Mouse (Mus musculus) c-Kit-positive CD71-negative TER-119-negative erythroid progenitor cells, embryonic 14.5 days (primary cell): ENCODE measurements around the gene Gm28308.

Experiments used
- DNase-seq: peaks from one replicate; pipeline ENCODE4 v3.0.0-alpha.2; 2013; ENCODE audit warnings: low read depth

Gene Gm28308

DNA sequence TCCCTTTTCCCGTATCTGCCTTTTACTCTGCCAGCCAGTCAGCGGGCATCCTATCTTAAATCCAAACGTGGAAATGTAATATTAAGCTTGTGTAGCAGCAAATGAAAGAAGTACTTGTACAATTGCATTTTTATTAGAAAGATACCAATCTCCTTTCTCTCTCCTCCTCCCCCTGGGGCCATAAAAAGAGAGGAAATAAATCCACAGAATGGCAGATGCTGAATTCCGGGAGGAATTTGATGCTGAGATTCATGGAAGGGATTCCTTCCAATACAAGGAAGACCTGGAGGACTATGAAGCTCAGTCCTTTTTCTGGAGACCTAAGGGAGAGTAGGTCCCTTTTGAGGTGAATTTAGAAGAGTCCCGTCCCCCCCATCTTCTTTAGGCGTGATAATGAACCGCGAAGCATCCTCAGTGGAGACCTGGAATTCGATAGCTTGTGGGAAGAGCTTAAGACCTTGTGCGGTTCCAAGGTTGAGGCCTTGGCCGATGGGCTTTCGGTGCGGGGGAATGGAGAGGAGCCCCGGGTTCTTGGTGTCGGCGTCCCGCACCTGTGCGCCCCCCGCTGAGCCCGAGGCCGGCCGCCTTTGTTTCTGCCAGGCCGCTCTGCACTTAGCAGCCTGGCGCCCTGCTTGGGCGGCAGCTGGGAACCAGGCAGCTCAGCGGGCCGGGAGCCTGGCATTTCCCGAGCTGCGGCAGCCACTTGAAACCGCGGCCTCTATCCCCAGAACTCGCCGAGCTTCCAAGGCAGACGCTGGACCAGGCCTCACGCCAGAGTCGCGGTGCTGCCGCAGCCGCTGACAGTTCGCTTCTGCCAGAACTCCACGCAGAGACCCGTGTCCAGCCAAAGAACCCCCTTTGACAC is 44.7 kb downstream of the Gm28308 start:
- DNase-seq = no peak

- DNase-seq = no peak
These were observed 45.4 kb downstream of the Gm28308 start for GRCm38 (mm10) chr6:52167736-52168161.

GRCm38 (mm10) chr6:52167176-52167575 is 46.0 kb downstream of the Gm28308 start:
- DNase-seq = no peak

DNA sequence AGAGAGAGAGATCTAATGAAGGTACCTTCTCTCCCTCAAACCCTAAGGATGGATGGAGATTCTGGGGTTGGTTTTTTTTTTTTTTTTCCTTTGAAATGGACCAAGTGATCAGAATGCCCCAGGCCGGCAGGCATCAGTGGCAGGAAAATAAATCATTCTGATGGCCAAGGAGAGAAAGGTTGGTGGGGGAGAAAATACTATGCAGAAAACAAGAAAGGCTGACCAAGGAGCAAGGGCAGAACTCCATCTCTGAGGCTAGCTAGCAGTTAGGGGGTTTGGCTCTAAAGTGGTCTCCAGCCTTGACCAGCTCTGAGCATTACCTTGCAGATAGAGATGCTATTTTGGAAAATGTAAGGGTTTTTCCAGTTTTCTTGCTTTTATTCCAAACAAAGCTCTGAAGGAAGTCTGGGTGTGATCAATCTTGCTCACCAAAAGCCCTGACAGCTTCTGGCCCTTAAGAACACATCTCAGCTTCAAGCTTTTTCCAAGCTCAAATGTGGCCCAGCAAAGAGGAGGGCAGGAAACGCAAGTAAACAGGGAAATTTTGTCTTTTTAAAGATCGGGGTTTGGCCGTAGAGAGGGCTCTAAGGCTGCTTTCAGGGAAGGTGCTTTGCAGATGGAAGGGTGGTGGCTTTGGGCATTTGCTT is 46.6 kb downstream of the Gm28308 start:
- DNase-seq = no peak

- no peak for DNase-seq
These were observed 47.4 kb downstream of the Gm28308 start for GRCm38 (mm10) chr6:52165441-52166370.

GRCm38 (mm10) chr6:52164626-52165440 is 48.3 kb downstream of the Gm28308 start, which contains the start of gene Hoxa2:
Gene Hoxa2, minus strand, starts transcription at chr6:52164831.
- DNase-seq = no peak

DNA sequence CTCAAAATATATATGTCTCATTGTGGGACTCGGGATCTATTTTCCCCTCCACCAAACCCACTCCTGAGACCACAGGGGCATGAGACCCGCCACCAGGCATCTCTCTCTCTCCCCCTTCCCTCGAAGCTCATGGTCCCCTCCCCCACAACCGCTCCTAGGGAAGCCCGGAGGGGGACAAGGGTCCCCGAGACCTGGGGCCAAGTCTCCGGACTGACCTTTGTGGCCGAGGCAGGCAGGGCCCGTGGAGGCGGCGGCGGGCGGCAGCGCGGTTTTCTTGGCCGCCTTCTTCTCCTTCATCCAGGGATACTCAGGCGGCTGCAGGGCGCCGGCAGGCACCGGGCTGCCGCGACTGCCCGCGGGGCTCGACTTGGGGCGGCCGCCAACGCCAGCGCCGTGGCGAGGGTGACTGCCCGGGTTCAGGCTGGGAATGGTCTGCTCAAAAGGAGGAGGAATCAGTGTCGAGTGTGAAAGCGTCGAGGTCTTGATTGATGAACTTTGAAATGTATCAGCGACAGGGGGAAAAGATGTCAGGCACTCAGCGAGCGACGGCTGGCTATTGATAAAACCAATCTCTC is 49.0 kb downstream of the Gm28308 start:
- no peak for DNase-seq

DNA sequence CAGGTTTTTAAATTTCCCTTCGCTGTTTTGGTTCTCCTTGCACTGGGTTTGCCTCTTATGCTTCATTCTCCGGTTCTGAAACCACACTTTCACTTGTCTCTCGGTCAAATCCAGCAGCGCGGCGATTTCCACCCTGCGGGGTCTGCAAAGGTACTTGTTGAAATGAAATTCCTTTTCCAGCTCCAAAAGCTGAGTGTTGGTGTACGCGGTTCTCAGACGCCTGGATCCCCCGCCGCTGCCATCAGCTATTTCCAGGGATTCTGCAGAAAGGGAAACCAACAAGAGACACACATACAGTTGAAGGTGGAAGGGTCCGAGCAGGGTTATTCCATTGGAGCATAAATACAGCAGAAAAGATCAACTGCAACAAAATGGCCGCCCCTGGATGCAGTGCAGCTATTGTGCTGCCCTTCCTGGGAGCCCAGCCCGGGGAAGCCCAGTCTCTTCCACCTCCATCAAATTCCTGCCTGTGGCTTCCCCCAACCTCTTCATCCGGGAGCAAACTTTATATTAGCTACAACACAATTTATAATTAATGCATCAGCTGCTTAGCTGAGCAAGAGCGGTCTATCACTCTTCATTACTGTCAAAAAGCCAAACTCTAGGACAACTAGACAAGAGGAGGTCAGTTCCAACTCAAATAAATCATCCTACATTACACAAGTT is 49.6 kb downstream of the Gm28308 start:
- no peak for DNase-seq

DNA sequence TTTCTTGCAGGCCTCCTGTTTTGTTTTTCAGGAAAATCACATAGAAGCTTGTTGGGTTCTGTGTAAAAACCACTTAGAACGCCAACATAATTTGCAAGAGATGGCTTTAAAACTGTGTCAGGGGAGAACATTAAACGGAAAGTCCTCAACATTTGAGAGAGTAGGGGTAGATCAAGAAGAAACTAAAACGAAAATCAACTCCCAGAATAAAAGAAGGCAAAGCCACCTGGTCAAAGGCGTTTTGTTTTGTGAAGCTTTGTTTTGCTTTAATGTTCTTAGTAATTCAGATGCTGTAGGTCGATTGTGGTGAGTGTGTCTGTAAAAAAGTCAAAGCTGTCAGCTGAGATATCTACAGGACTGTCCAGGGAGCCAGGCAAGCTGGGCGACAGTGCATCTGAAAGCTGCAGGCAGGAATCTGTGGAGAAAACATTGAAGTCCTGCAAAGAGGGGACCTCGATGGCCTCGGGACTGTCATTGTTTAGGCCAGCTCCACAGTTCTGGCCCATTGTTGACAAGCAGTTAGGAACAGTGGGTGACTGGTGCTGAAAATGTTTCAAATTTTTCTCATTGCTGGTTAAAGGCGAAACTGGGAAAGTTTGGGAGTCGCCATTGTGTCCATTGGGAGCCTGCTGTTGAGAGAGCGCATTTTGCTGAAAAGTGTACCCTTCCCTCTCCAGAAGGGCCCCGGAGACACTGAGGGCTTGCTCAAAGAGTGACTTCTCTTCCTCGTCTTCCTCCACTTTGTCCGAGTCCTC is 50.4 kb downstream of the Gm28308 start:
- DNase-seq = no peak

- DNase-seq = no peak
These were observed 51.1 kb downstream of the Gm28308 start for GRCm38 (mm10) chr6:52162093-52162380.

GRCm38 (mm10) chr6:52161336-52162092 is 51.6 kb downstream of the Gm28308 start:
- no peak for DNase-seq

DNA sequence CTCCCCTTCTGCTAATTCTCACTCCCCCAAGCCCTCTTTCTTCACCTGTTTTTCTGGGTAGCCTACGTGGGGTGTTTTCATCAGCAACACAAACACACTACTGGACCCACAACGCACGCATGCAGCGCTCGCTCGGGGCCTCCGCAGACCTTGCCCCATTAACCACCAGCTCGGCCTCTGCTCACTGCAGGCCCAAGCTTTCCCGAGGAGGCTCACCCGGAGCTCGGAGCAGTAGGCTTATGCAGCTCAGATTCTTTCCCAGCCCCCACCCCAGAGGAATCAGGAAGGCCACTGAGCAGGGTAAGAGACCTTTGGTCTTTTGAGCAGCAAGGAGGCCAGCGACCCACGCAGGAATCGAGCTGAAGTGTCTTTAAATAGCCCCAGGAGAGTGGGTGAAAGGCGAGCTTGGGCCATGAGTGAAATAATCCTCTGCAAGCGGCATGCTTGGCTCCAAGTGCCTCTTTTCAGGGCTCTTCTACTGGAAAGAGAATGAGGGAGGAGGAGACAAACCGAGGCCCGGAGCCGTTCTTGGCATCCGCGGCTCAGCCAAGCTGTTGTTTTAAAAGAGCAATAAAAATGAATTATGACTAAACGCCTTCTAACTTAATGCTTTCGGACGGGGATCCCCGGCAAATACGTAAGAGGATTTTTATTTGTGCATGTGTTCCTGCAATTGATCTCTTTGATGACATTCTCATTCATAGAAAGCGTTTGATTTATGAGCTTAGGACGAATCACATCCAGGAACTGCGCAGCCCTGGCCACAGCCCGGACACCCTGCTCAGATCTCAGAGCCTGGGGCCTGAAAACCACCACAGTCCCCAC is 52.4 kb downstream of the Gm28308 start:
- no peak for DNase-seq

DNA sequence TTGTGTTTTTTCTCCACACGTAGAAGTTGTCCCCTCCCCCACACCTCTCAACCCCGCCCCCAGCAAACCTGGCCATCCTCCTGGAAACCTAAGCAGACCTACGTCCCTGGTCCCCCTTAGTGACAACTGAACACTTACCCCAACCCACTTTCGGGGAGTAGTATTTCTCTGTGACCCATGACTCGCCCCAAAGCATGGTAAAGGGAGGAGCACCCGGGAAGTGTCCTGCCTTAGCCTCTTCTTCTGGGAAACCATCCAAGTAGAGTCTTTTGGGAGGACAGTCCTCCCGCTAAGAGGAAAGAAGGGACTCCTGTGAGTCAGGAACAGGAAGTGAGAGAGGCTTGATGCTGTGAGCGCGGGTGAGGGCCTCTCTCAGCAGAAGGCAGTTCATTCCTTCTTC is 53.2 kb downstream of the Gm28308 start:
- DNase-seq = no peak

- no peak for DNase-seq
These were observed 53.9 kb downstream of the Gm28308 start for GRCm38 (mm10) chr6:52159164-52159761.

- DNase-seq = peak; percentile 58
These were observed 54.7 kb downstream of the Gm28308 start, which contains the start of gene Hoxa1 for GRCm38 (mm10) chr6:52158276-52159051. Gene Hoxa1, minus strand, starts transcription at chr6:52158317.

DNA sequence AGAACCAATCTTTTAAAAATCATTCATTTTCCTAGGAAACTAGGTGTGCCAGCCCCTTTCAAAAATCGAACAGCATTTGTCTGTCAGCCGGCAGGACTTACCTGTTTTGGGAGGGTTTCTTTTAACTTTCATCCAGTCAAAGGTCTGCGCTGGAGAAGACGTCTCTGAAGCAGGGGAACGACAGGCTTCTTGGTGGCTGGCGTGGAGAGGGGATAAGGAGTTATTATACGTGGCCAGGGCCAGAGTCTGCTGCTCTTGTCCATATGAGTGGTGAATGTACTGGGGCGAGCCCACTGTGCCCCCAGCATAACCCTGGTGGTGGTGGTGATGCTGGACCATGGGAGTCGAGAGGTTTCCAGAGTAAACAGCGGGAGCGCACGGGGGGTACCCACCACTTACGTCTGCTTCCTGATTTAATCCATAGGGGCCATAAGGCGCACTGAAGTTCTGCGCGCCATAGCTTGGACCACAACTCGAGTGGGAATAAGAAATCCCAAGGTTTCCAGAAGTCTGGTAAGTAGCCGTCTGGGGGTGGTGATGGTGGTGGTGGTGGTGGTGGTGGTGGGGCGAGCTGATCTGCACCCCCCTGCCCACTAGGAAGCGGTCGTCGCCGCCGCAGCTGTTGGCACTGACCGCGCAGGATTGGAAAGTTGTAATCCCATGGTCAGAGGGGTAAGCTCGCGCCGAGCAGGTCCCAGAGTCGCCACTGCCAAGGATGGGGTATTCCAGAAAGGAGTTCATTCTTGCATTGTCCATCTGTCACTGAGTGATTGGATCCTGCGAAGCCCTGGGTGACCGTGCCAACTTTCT is 55.5 kb downstream of the Gm28308 start:
- no peak for DNase-seq
